Mouse (Mus musculus) liver, embryonic 13.5 days (tissue): ENCODE measurements around the gene Ces2g. TPM values are rescaled to one million over a fixed set of nuclear protein-coding genes. Genes with fewer than 3 reads are reported as not detected.

Experiments
- ATAC-seq: fragments of 200-750 bp; cut with Nextera tagmentation; 2 replicates; pipeline ENCODE4 v1.8.0; 2017; ENCODE audit warnings: low read depth, mild to moderate bottlenecking, moderate number of reproducible peaks, moderate library complexity
- DNase-seq: peaks from one replicate; pipeline ENCODE4 v3.0.0; 2022
- H3K27ac ChIP-seq: fragments of 300-500 bp; sonication (generic); 2 replicates; pipeline ENCODE4 v1.5.1; 2015; ENCODE audit warnings: moderate library complexity, mild to moderate bottlenecking, inconsistent platforms
- H3K27me3 ChIP-seq: fragments of 300-500 bp; sonication (generic); 2 replicates; pipeline ENCODE4 v1.6.1; 2015; ENCODE audit warnings: mild to moderate bottlenecking, inconsistent platforms
- H3K36me3 ChIP-seq: fragments of 300-500 bp; sonication (generic); 2 replicates; pipeline ENCODE4 v1.6.1; 2015; ENCODE audit warnings: mild to moderate bottlenecking, inconsistent platforms
- H3K4me1 ChIP-seq: fragments of 300-500 bp; sonication (generic); replicated peaks from 2 replicates; pipeline ENCODE4 v1.6.1; 2015; ENCODE audit warnings: inconsistent platforms
- H3K4me2 ChIP-seq: fragments of 300-500 bp; sonication (generic); 2 replicates; pipeline ENCODE4 v1.6.1; 2015; ENCODE audit warnings: inconsistent platforms, mild to moderate bottlenecking, moderate library complexity
- H3K4me3 ChIP-seq: fragments of 300-500 bp; sonication (generic); replicated peaks from 2 replicates; pipeline ENCODE4 v1.5.1; 2015; ENCODE audit warnings: mild to moderate bottlenecking, inconsistent platforms
- H3K9ac ChIP-seq: fragments of 300-500 bp; sonication (generic); 2 replicates; pipeline ENCODE4 v1.6.1; 2015; ENCODE audit warnings: mild to moderate bottlenecking, inconsistent platforms
- H3K9me3 ChIP-seq: fragments of 300-500 bp; sonication (generic); replicated peaks from 2 replicates; pipeline ENCODE4 v1.6.1; 2016; ENCODE audit warnings: inconsistent platforms
- WGBS: fragments of 180-500 bp; shearing (Covaris S2); methylation state at CpG from one replicate; pipeline ENCODE4 v1.1.7; 2015; ENCODE audit not compliant: insufficient replicate concordance; 5-methylcytosine and 5-hydroxymethylcytosine counted together
- polyA plus RNA-seq: library from polyadenylated mRNA; unstranded; fragments of >200 nt; fragmentation: Nextera tagmentation; extraction: Ambion mirVana; gene quantifications from 2 replicates; pipeline ENCODE4 v1.2.1, GENCODE M21; 2015

Gene Ces2g
- polyA plus RNA-seq, 1 experiment from 2014 or later, result 10.2 TPM

DNA sequence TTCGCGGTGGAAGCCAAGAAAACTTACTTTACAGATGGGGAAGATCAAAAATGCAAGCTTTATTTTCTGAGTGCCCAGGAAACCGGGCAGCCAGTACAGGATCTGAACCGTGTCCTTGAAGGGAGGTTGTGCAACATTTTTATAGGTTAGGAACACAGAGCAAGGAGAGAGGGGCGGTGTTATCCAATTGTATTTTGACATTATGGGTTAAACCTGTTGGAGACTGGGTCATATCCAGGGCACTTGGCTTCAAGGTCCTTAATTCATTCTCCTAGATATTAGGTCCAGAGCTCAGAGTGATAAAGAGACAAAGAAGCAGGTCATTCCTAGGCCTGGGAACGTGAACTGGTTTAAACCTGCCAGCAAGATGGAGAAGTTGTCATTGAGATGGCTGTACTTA lies 37.7 kb downstream of the Ces2g start:
- no peak overlapping the region for H3K27ac ChIP-seq
- 64% methylated on average over 6 of the region's 6 CpGs for WGBS

DNA sequence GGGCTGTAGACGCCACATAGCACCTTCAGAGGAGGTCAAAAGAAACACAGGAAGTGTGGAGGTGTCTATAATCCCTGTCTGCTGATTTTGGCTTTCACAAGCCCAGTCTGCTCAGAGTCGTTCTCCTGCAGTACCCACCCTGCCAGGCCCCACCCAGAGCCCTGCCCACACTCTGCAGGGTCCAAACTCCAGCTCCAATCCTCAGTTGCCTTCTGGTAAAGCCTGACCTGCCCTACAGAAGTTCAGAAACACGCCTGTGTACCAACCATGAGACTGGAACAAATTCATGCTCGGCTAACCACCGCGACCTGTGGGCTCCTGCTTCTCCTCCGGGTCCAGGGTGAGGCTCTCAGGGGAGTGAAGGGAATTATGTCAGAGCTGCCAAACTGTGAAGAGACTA lies 39.1 kb downstream of the Ces2g start, which contains the start of gene Ces2h:
TSS of gene Ces2h (plus strand) at position 268 of the 400 bp plus-strand sequence.
- DNase-seq, result no peak
- H3K9ac ChIP-seq, result no peak within 1 kb of the TSS
- WGBS, result 67% methylated on average over 7 of the region's 7 CpGs

More for the DNA sequence above, 37.7 kb downstream of the Ces2g start:
- no peaks in the 10 kb centered on the region for H3K27me3 ChIP-seq
- no peak for DNase-seq
- H3K4me3 ChIP-seq, result no peak overlapping the region
- H3K9ac ChIP-seq, result no peak overlapping the region
- no peaks in the 10 kb centered on the region for H3K9me3 ChIP-seq
- H3K36me3 ChIP-seq, result no peaks in the 10 kb centered on the region
- H3K4me1 ChIP-seq, result no peaks in the 10 kb centered on the region
- no peak for ATAC-seq
- H3K4me2 ChIP-seq, result no peak overlapping the region

DNA sequence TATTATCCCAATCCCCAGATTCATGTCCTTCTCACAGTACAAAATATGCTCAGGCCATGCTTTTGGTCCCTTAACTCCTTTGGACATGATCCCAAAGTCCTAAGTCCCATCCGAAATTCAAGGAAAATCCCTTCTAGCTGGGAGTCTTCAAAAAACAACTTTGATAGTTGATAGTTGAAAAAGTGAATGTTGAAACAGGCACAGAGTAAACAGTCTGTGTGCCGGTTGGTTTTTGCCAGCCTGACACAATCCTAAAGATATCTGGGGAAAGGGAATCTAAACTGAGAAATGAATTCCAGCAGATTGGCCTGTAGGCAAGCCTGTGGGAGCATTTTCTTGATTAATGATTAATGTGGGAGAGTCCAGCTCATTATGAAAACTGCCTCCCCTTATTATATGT lies 48.5 kb downstream of the Ces2g start:
- ATAC-seq (no peak), DNase-seq (no peak)
- Histone ChIP-seq H3K4me1 (no peaks in the 10 kb centered on the region), H3K4me2 (no peak overlapping the region), H3K27ac (no peak overlapping the region), H3K9me3 (peaks cover 9% of the 10 kb centered on the region; the same call in 1 of the 2 replicates), H3K27me3 (no peaks in the 10 kb centered on the region), H3K4me3 (no peak overlapping the region), H3K9ac (no peak overlapping the region), H3K36me3 (no peaks in the 10 kb centered on the region)
- WGBS, result 57% methylated on average over 2 of the region's 2 CpGs

More for the DNA sequence above, 39.1 kb downstream of the Ces2g start, which contains the start of gene Ces2h:
- no peak within 1 kb of the TSS for H3K4me2 ChIP-seq
- H3K27me3 ChIP-seq, result no peaks in the 10 kb centered on the region
- H3K27ac ChIP-seq, result no peak within 1 kb of the TSS
- H3K9me3 ChIP-seq, result no peaks in the 10 kb centered on the region
- no peaks in the 10 kb centered on the region for H3K4me1 ChIP-seq
- no peak within 1 kb of the TSS for H3K4me3 ChIP-seq
- no peak for ATAC-seq
- no peaks in the 10 kb centered on the region for H3K36me3 ChIP-seq

DNA sequence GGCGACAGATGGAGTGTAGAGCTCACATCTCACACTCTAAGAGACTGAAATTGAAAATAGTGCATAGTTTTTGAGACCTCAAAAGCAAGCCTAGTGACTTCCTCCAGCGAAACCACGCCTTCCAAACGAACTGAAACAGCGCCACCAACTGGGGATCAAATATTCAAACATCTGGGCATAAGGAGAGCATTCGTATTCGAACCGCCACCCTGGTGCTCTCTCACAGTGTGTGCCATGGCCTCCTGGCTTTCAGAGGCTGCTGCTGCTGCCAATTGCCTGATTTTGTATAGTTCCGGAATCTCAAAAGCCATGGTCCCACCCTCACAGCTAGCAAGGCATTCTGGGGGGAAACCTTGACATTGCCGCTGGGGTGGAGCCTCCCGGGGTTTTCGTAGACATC lies 49.6 kb downstream of the Ces2g start:
- no peak overlapping the region for H3K4me2 ChIP-seq
- H3K27ac ChIP-seq, result no peak overlapping the region

DNA sequence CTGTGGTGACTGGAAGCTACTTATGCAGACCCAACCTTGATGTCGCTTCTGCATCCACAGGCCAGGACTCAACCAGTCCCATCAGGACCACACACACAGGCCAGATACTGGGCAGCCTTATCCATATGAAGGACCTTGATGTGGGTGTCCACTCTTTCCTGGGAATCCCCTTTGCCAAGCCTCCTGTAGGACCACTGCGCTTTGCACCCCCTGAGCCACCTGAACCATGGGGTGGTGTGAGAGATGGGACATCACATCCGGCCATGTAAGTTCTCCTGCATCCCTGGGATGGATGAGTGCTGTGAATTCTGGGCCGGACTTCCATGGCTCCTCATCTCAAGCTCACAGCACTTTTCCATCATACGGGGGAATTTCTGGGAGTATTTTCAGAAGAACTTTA lies 52.9 kb downstream of the Ces2g start:
- no peak overlapping the region for H3K27ac ChIP-seq
- peaks cover 4% of the 10 kb centered on the region; the same call in 1 of the 2 replicates for H3K9me3 ChIP-seq
- H3K27me3 ChIP-seq, result no peaks in the 10 kb centered on the region
- WGBS, result 75% methylated on average over 5 of the region's 5 CpGs
- DNase-seq (no peak), ATAC-seq (no peak)
- no peaks in the 10 kb centered on the region for H3K4me1 ChIP-seq
- H3K36me3 ChIP-seq, result no peaks in the 10 kb centered on the region
- H3K4me3 ChIP-seq, result no peak overlapping the region
- no peak overlapping the region for H3K4me2 ChIP-seq
- H3K9ac ChIP-seq, result no peak overlapping the region

More for the DNA sequence above, 49.6 kb downstream of the Ces2g start:
- ATAC-seq (no peak), DNase-seq (no peak)
- 65% methylated on average over 12 of the region's 12 CpGs for WGBS
- Histone ChIP-seq H3K36me3 (no peaks in the 10 kb centered on the region), H3K27me3 (no peaks in the 10 kb centered on the region), H3K4me1 (no peaks in the 10 kb centered on the region), H3K9ac (no peak overlapping the region), H3K4me3 (no peak overlapping the region), H3K9me3 (peaks cover 9% of the 10 kb centered on the region; the same call in 1 of the 2 replicates)

Other genes with a start within 250 kb of the Ces2g start
- gene Ces2a, start 227.7 kb upstream of the Ces2g start, polyA plus RNA-seq, result 5.9 and 6.7 TPM in 2 replicates
- gene Ces2b, start 130.1 kb upstream of the Ces2g start, polyA plus RNA-seq, result 0.06 and 0.16 TPM in 2 replicates
- gene Ces2c, start 114.7 kb upstream of the Ces2g start, polyA plus RNA-seq, result not detected in 2 replicates
- 0.64 and 0.73 TPM in 2 replicates for gene Ces2e, start 35.5 kb upstream of the Ces2g start, polyA plus RNA-seq
- not detected in 2 replicates for gene Ces2f, start 14.4 kb upstream of the Ces2g start, polyA plus RNA-seq
- 0.05 TPM in 1 of 2 replicates, not detected in the other for gene Ces2h, start 39.1 kb downstream of the Ces2g start, polyA plus RNA-seq
- 0.09 and 0.24 TPM in 2 replicates for gene Ces3a, start 86.9 kb downstream of the Ces2g start, polyA plus RNA-seq
- gene Ces3b, start 122.0 kb downstream of the Ces2g start, polyA plus RNA-seq, result not detected in 2 replicates
- not detected in 2 replicates for gene Ces4a, start 170.1 kb downstream of the Ces2g start, polyA plus RNA-seq
- 8.9 and 11.5 TPM in 2 replicates for gene Cbfb, start 209.0 kb downstream of the Ces2g start, polyA plus RNA-seq